Mouse (Mus musculus) forebrain, embryonic 15.5 days (tissue): ENCODE data around the gene Paqr7. TPM values are rescaled to one million over a fixed set of nuclear protein-coding genes. Genes with fewer than 3 reads are reported as not detected.

ENCODE experiments used
- ATAC-seq: fragments of 200-750 bp; cut with Nextera tagmentation; replicated peaks from 2 replicates; pipeline ENCODE4 v1.8.0; 2017; ENCODE audit warnings: mild to moderate bottlenecking, moderate TSS enrichment, moderate library complexity
- H3K27ac ChIP-seq: fragments of 300-500 bp; sonication (generic); replicated peaks from 2 replicates; pipeline ENCODE4 v1.5.1; 2015; ENCODE audit warnings: mild to moderate bottlenecking, inconsistent platforms
- H3K27me3 ChIP-seq: fragments of 300-500 bp; sonication (generic); 2 replicates; pipeline ENCODE4 v1.6.1; 2015; ENCODE audit warnings: inconsistent platforms
- H3K36me3 ChIP-seq: fragments of 300-500 bp; sonication (generic); 2 replicates; pipeline ENCODE4 v1.6.1; 2015; ENCODE audit warnings: mild to moderate bottlenecking, inconsistent platforms
- H3K4me1 ChIP-seq: fragments of 300-500 bp; sonication (generic); 2 replicates; pipeline ENCODE4 v1.6.1; 2015; ENCODE audit warnings: inconsistent platforms
- H3K4me2 ChIP-seq: fragments of 300-500 bp; sonication (generic); replicated peaks from 2 replicates; pipeline ENCODE4 v1.6.1; 2015; ENCODE audit warnings: mild to moderate bottlenecking, inconsistent platforms
- H3K4me3 ChIP-seq: fragments of 300-500 bp; sonication (generic); 2 replicates; pipeline ENCODE4 v1.5.1; 2015; ENCODE audit warnings: mild to moderate bottlenecking, inconsistent platforms
- H3K9ac ChIP-seq: fragments of 300-500 bp; sonication (generic); replicated peaks from 2 replicates; pipeline ENCODE4 v1.6.1; 2015; ENCODE audit warnings: mild to moderate bottlenecking, inconsistent platforms
- H3K9me3 ChIP-seq: fragments of 300-500 bp; sonication (generic); 2 replicates; pipeline ENCODE4 v1.6.1; 2016; ENCODE audit warnings: inconsistent platforms
- WGBS: fragments of 180-500 bp; shearing (Covaris S2); methylation state at CpG from one replicate; pipeline ENCODE4 v1.1.7; 2015; ENCODE audit warnings: mixed read lengths; 5-methylcytosine and 5-hydroxymethylcytosine counted together
- polyA plus RNA-seq: library from polyadenylated mRNA; unstranded; fragments of >200 nt; fragmentation: Nextera tagmentation; extraction: Ambion mirVana; gene quantifications from 2 replicates; pipeline ENCODE4 v1.2.1, GENCODE M21; 2015

Paqr7 gene
- polyA plus RNA-seq, 1 experiment from 2014 or later, result 12.3 TPM

DNA sequence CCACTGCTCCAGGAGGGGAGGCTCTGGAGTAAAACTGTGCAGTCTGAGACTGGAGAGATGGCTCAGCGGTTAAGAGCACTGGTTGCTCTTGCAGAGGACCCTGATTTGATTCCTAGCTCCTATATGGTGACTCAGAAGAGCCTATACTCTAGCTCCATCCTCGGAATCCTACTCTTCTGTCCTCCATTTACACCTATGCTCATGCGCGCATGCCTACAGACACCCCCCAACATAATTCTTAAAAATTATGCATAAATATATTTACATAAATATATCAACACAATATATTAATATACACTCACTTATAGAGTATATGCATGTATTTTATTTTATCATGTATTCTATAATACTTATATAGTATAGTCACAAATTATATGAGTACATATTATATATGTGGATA lies 13.9 kb downstream of the Paqr7 start:
- peak; percentile 54 for ATAC-seq
- H3K27me3 ChIP-seq, result no peaks in the 10 kb centered on the region
- H3K4me3 ChIP-seq, result peak overlapping the region; percentile 47
- H3K9ac ChIP-seq, result no peak overlapping the region
- H3K36me3 ChIP-seq, result 0 out of 2 replicates have a peak, but pooled peaks cover 3% of the 10 kb centered on the region
- no peak overlapping the region for H3K27ac ChIP-seq
- H3K4me2 ChIP-seq, result peak overlapping the region; percentile 84
- peaks cover 17% of the 10 kb centered on the region for H3K4me1 ChIP-seq
- H3K9me3 ChIP-seq, result no peaks in the 10 kb centered on the region
- 74% methylated on average over 4 of the region's 4 CpGs for WGBS

DNA sequence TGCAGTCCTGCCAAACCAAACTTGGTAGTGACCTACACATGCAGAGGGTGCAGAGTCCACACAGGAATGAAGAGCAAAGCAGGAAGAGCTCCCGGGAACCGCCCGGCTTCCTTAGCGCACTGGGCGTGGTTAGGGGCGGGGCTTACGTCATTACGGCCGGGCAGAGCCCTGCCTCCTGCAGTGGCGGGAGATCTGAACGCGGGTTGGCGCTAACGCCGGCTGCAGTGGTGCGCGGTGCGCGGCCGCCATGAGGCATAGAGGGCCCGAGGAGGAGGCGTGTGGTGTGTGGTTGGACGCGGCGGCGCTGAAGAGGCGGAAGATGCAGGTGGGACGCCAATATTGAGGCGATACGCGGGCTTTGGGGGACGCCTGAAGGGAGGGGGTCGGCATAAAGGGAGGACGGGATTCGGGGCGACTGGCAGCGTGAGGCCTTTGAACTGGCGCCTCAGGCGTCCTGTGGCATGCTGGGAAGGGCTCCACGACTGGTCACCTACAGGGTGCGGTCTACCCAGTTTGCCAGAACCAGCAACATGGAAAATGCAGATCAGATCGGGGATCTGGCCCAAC lies 14.4 kb downstream of the Paqr7 start, which contains the start of gene Aunip:
Gene Aunip, plus strand, starts transcription at position 155 of the 567 bp plus-strand sequence.
- peak within 1 kb of the TSS; percentile 47 for H3K4me3 ChIP-seq
- H3K4me2 ChIP-seq, result peak within 1 kb of the TSS; percentile 84
- under 1% methylated on average over 42 of the region's 42 CpGs for WGBS
- peak within 1 kb of the TSS; percentile 37 for H3K9ac ChIP-seq
- H3K27me3 ChIP-seq, result no peaks in the 10 kb centered on the region
- ATAC-seq, result peak; percentile 94
- H3K9me3 ChIP-seq, result no peaks in the 10 kb centered on the region
- 0 out of 2 replicates have a peak, but pooled peaks cover 3% of the 10 kb centered on the region for H3K36me3 ChIP-seq
- no peak within 1 kb of the TSS for H3K27ac ChIP-seq
- peaks cover 17% of the 10 kb centered on the region for H3K4me1 ChIP-seq

DNA sequence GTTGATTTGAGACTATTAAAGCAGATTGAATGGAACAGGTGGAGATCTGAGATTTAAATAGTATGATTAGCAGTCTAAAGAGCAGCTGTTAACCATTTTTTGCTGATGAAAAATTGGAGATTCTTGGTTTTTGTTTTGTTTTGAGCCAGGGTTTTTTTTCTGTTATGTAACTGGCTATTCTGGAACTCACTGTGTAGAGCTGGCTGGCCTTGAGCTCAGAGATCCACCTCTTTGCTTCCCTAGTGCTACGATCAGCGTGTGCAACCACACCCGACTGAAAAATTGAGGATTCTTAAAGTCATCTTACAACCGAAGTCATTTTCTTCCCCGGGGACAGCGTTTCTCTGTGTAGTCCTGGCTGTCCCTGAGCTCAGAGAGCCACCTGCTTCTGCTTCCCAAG lies 15.2 kb downstream of the Paqr7 start:
- Histone ChIP-seq H3K36me3 (0 out of 2 replicates have a peak, but pooled peaks cover 3% of the 10 kb centered on the region), H3K27me3 (no peaks in the 10 kb centered on the region), H3K9ac (0 out of 2 replicates have a peak overlapping the region, but pooled peaks have one; percentile 37), H3K9me3 (no peaks in the 10 kb centered on the region), H3K4me1 (peaks cover 17% of the 10 kb centered on the region), H3K4me3 (peak overlapping the region; percentile 47; the same call in 1 of the 2 replicates), H3K4me2 (peak overlapping the region; percentile 84), H3K27ac (no peak overlapping the region)
- no peak for ATAC-seq
- WGBS, result 79% methylated on average over 6 of the region's 6 CpGs

DNA sequence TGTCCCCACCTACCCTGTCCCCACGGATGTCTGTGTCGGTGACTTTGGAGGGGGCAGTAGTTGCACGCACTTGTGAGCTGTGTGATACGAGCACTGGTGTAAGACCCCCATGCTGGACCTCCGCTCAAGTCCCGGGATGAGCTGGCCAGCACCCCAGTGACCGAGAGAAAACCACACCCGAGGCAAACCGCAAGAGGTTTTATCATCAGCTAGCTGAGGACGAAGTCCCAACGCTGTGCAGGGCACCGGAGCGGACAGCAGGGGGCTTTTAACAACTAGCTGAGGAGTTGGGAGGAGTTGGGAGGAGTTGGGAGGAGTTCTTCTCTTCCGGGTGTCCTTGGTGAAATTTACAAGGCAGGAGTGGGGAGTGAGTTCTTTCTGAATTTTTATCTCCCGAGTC lies 16.3 kb downstream of the Paqr7 start:
- H3K4me1 ChIP-seq, result peaks cover 17% of the 10 kb centered on the region
- 29% methylated on average over 15 of the region's 15 CpGs for WGBS
- no peak overlapping the region for H3K27ac ChIP-seq
- no peak; the same call in 1 of the 2 replicates for ATAC-seq
- no peaks in the 10 kb centered on the region for H3K36me3 ChIP-seq
- H3K4me3 ChIP-seq, result peak overlapping the region; percentile 10; the same call in 1 of the 2 replicates
- peak overlapping the region; percentile 28; the same call in 1 of the 2 replicates for H3K4me2 ChIP-seq
- H3K9ac ChIP-seq, result no peak overlapping the region
- H3K27me3 ChIP-seq, result no peaks in the 10 kb centered on the region
- H3K9me3 ChIP-seq, result no peaks in the 10 kb centered on the region

DNA sequence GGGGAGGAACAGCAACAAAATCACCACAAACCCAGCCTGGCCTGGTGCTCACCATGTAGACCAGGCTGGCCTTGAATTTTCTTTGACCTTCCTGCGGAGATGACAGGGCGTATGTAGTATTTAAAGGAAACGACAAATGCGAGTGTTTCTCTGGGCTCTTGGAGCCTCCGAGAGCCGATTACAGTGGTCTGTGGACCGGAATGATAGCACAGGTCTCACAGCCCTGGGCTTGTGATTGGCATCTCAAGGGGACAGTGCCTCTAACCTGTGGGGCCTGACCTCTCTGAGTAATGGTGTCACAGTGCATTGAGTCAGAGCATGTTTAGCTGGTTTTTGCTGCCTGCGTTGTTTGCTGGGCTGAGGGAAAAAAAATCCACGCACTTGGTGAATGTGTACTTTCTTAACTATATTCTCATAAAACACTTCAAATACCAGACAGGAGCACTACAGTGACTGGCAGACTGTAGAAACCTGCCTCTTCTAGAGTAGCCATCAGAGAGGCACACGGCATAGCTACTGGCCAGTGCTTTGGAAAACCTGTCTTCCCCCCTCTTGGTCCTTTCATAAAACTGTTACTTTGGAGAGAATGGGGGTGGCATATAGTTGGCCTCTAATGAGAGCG lies 17.9 kb downstream of the Paqr7 start:
- no peak overlapping the region for H3K4me3 ChIP-seq
- H3K27ac ChIP-seq, result no peak overlapping the region
- 92% methylated on average over 11 of the region's 11 CpGs for WGBS
- H3K4me1 ChIP-seq, result peaks cover 17% of the 10 kb centered on the region
- no peaks in the 10 kb centered on the region for H3K9me3 ChIP-seq
- H3K9ac ChIP-seq, result no peak overlapping the region
- H3K36me3 ChIP-seq, result no peaks in the 10 kb centered on the region
- no peaks in the 10 kb centered on the region for H3K27me3 ChIP-seq
- no peak for ATAC-seq
- H3K4me2 ChIP-seq, result no peak overlapping the region

DNA sequence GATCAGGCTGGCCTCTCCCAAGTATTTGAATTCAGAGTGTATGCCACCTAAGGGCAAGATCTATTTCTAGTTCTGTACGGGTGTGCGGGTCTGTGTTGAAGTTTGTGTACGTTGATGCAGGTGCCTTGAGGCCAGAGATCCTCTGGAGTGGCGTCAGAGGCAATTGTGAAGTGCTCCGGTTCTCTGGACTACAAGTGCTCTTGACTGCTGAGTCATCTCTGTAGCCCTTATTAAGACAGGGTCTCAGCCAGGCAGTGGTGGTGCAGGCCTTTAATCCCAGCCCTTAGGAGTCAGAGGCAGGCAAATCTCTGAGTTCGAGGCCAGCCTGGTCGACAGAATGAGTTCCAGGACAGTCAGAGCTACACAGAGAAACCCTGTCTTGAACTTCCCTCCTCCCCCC lies 19.1 kb downstream of the Paqr7 start:
- Histone ChIP-seq H3K27me3 (no peaks in the 10 kb centered on the region), H3K27ac (no peak overlapping the region), H3K9me3 (no peaks in the 10 kb centered on the region), H3K4me3 (no peak overlapping the region), H3K9ac (no peak overlapping the region), H3K4me2 (no peak overlapping the region), H3K36me3 (no peaks in the 10 kb centered on the region), H3K4me1 (peaks cover 17% of the 10 kb centered on the region)
- WGBS, result 78% methylated on average over 7 of the region's 7 CpGs
- ATAC-seq, result no peak

DNA sequence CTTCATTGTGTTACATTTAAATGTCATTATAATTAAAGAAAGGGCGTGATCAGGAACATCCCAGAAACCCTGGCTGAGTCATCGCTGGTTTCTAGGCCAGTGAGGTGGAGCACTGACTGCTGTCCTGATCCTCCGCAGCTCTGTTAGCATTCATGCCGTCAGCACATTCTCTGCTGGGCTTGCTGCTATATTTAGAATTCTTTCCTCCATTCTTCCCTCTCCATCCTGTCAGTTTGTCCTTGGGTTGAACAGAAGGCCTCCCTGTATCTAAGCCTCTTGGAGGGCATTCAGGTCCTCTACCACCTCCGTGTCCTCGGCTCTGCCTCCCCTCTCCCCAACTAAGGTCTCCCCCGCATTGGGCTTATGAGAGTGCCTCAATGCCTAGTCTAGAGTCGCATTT lies 20.5 kb downstream of the Paqr7 start:
- H3K4me1 ChIP-seq, result peaks cover 5% of the 10 kb centered on the region; the same call in 1 of the 2 replicates
- ATAC-seq, result no peak
- no peak overlapping the region for H3K9ac ChIP-seq
- H3K36me3 ChIP-seq, result no peaks in the 10 kb centered on the region
- H3K9me3 ChIP-seq, result no peaks in the 10 kb centered on the region
- no peaks in the 10 kb centered on the region for H3K27me3 ChIP-seq
- no peak overlapping the region for H3K4me2 ChIP-seq
- H3K4me3 ChIP-seq, result no peak overlapping the region
- H3K27ac ChIP-seq, result no peak overlapping the region
- 79% methylated on average over 8 of the region's 8 CpGs for WGBS

DNA sequence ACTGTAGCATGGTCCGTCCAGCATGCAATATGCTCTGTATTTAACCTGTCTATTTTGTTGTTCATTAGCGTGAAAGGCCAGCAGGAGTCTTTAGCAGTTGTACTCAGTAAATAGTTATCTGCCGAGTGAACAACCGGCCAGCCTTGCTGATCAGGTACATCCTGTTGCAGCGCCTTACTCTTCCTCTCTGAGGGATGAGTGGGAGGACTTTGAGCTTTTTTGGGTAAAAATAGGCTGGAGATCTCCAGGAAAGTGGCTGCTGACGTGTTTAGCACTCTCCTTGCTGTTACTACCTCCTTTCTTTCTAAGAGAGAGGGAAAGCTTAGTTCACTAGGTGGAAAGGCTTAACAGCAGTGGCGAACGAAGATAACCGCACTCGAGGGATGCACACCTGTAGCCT lies 21.2 kb downstream of the Paqr7 start:
- H3K9ac ChIP-seq, result no peak overlapping the region
- H3K9me3 ChIP-seq, result no peaks in the 10 kb centered on the region
- no peak overlapping the region for H3K27ac ChIP-seq
- no peak for ATAC-seq
- H3K4me1 ChIP-seq, result peaks cover 2% of the 10 kb centered on the region; the same call in 1 of the 2 replicates
- no peak overlapping the region for H3K4me3 ChIP-seq
- no peaks in the 10 kb centered on the region for H3K36me3 ChIP-seq
- no peaks in the 10 kb centered on the region for H3K27me3 ChIP-seq
- no peak overlapping the region for H3K4me2 ChIP-seq
- 85% methylated on average over 10 of the region's 10 CpGs for WGBS

DNA sequence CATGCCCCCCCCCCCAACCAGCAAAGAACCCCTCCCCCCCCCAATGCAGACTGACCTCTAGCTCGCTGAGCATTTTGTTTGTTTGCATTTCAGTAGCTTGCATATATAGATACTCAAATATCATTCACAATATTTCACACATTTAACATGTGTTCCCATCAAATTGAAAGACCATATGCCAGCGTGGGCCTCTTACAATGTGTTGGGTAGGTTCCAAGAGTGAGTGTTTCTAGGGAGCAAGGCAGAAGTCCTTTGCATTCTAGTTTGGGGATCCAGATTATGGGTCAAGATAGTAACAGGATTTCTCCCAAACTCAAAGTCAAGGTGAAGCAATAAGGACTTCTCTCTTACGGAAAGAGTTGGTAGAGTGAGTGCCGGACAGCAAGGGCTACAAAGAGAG lies 22.0 kb downstream of the Paqr7 start:
- Histone ChIP-seq H3K36me3 (no peaks in the 10 kb centered on the region), H3K4me1 (no peaks in the 10 kb centered on the region), H3K9ac (no peak overlapping the region), H3K4me2 (no peak overlapping the region), H3K27ac (no peak overlapping the region), H3K27me3 (no peaks in the 10 kb centered on the region), H3K9me3 (no peaks in the 10 kb centered on the region), H3K4me3 (no peak overlapping the region)
- ATAC-seq, result no peak
- 83% methylated on average over 4 of the region's 4 CpGs for WGBS

DNA sequence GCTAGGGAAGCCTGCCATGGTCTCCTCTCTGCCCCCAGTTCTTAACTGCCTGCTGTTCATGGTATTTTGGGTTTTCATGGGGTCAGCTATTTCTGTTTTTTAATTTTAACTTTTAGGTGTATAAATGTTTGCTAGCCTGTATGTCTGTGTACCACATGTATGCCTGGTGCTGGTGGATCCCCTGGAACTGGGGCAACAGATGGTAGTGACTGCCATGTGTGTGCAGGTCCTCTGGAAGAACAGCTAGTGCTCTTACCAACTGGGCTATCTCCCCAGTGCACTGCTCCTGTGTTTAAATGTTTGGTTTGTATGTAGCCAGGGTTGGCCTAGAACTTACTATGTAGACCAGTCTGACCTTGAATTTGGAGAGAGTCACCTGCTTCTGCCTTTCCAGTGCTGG lies 22.8 kb downstream of the Paqr7 start:
- ATAC-seq, result no peak
- Histone ChIP-seq H3K4me3 (no peak overlapping the region), H3K4me1 (no peaks in the 10 kb centered on the region), H3K9me3 (no peaks in the 10 kb centered on the region), H3K27ac (no peak overlapping the region), H3K4me2 (no peak overlapping the region), H3K36me3 (no peaks in the 10 kb centered on the region), H3K27me3 (no peaks in the 10 kb centered on the region), H3K9ac (no peak overlapping the region)

DNA sequence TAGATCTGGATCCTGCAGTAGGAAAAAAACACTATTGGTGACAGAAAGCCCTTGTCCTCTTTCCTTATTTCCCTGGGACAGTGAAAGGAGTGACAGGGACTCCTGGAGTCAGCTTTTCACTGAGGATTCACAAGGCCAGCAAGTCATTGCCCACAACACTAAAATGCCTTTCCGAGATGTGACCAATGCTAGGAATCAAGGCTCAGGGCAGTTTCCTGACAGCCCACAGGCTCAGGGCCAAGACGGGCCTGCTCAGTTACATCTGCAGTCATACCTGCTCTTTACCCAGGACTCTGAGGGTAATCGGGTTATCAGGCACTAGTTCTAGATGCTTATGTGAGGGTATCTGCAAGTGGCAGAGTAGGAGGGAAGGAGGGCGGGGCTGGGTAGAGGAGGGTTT lies 26.9 kb downstream of the Paqr7 start:
- Histone ChIP-seq H3K27ac (no peak overlapping the region), H3K9ac (no peak overlapping the region), H3K4me3 (no peak overlapping the region), H3K9me3 (no peaks in the 10 kb centered on the region), H3K4me2 (no peak overlapping the region), H3K4me1 (no peaks in the 10 kb centered on the region), H3K27me3 (no peaks in the 10 kb centered on the region), H3K36me3 (peaks cover 39% of the 10 kb centered on the region)
- no peak for ATAC-seq
- 89% methylated on average over 4 of the region's 4 CpGs for WGBS

DNA sequence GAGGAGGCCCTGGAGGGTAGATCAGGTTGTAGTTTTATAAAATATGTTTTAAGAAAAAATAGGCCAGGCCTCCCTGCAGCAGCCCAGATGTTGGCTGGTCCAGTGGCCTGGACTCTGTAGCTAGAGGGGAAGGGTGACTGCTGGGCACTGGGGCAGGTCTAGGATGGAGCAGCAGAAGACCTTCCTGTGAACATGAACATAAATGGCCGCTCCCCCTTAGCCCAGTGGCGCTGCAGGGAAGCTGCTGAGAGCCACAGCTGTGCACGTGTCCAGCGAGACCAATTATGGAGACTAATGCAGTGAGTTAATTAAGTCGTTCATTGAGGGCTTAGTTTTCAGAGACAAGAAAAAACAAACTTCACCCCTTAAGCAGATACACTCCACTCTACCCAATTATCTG lies 29.3 kb downstream of the Paqr7 start:
- H3K9ac ChIP-seq, result no peak overlapping the region
- no peak overlapping the region for H3K4me3 ChIP-seq
- H3K27me3 ChIP-seq, result no peaks in the 10 kb centered on the region
- no peak overlapping the region for H3K27ac ChIP-seq
- 24% methylated on average over 5 of the region's 5 CpGs for WGBS
- no peak for ATAC-seq
- no peaks in the 10 kb centered on the region for H3K9me3 ChIP-seq
- H3K4me1 ChIP-seq, result no peaks in the 10 kb centered on the region
- peaks cover 58% of the 10 kb centered on the region for H3K36me3 ChIP-seq
- H3K4me2 ChIP-seq, result no peak overlapping the region

DNA sequence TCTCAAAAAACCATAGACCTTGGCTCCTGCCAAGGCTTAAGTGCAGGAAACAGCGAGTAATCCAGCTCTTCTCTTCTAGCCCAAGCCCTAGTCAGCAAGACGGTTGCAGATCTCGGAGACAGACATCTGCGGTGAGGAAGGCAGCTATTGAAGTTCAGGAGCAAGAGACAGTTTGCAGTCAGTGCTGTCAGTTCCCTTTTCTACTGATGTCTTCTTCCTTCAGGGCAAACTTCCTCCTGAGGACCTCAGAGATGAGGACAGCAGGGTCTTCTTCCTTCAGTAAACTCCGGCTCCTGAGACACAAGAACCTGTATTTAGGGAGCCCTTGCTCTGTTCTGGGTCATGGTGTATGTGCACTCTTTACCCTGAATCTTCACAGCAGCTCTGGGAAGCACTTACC lies 29.7 kb downstream of the Paqr7 start:
- ATAC-seq, result no peak
- Histone ChIP-seq H3K9me3 (no peaks in the 10 kb centered on the region), H3K9ac (no peak overlapping the region), H3K4me1 (no peaks in the 10 kb centered on the region), H3K4me2 (no peak overlapping the region), H3K36me3 (peaks cover 62% of the 10 kb centered on the region), H3K27me3 (no peaks in the 10 kb centered on the region), H3K27ac (no peak overlapping the region), H3K4me3 (no peak overlapping the region)
- 52% methylated on average over 5 of the region's 5 CpGs for WGBS
